Mouse (Mus musculus): ENCODE data around the gene Zbtb40. TPM values are rescaled to one million over a fixed set of nuclear protein-coding genes. Genes with fewer than 3 reads are reported as not detected.

Gene Zbtb40
- total RNA-seq (2023; ENCODE audit: inconsistent age), result 24.9 to 25.6 TPM (median 25.1 TPM) in 4 replicates

DNA sequence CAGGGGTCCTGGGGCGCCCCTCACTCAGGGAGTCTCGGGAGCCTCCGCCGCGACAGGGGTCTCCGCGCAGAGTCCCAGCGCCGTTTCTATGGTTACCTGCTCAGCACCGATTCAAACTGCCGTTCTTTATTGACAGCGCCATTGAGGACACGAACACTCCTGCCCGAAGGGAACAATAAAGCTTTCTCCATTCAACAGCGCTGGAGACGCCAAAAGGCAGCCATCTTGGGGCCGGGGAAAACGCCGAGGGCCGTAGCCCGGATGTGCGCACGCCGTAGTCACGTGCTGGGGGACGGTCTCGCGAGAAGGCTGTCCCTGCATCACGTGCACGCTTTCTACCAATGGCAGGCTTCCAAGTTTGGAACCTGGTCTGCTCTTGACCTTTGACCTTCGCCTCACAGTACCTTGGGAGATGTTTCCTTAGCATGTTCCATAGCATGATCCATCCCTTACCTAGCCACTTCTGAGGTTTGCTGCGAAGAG, at the start of gene Zbtb40:
Zbtb40 (minus strand) TSS at position 252 of the 483 bp plus-strand sequence.

GRCm38 (mm10) chr4:136956751-136957446, 91.7 kb downstream of the Zbtb40 start, which contains the start of gene Epha8:
Gene Epha8, minus strand, starts transcription at chr4:136956816.

Other genes with a start within 250 kb of the Zbtb40 start
- not detected in 4 replicates for gene Ephb2, start 212.8 kb downstream of the Zbtb40 start, total RNA-seq (2023; ENCODE audit: inconsistent age)
- gene C1qb, start 162.6 kb downstream of the Zbtb40 start, total RNA-seq (2023; ENCODE audit: inconsistent age), result 10.2 to 19.7 TPM (median 13.7 TPM) in 4 replicates
- gene C1qc, start 155.7 kb downstream of the Zbtb40 start, total RNA-seq (2023; ENCODE audit: inconsistent age), result 7.0 to 19.1 TPM (median 13.5 TPM) in 4 replicates
- gene C1qa, start 150.0 kb downstream of the Zbtb40 start, total RNA-seq (2023; ENCODE audit: inconsistent age), result 8.4 to 19.9 TPM (median 11.4 TPM) in 4 replicates
- not detected in 4 replicates for gene Epha8, start 92.0 kb downstream of the Zbtb40 start, total RNA-seq (2023; ENCODE audit: inconsistent age)
- 0.21 TPM in 1 of 4 replicates, not detected in the others for gene Wnt4, start 228.7 kb upstream of the Zbtb40 start, total RNA-seq (2023; ENCODE audit: inconsistent age)